Mouse (Mus musculus): ENCODE data around the gene Pde4b. TPM values are rescaled to one million over a fixed set of nuclear protein-coding genes. Genes with fewer than 3 reads are reported as not detected.
A peak's percentile ranks its signal among the peaks of the same experiment; 100 is the strongest.

Gene Pde4b
- polyA plus RNA-seq, 1 experiment from 2014 or later: 6.2 TPM

DNA sequence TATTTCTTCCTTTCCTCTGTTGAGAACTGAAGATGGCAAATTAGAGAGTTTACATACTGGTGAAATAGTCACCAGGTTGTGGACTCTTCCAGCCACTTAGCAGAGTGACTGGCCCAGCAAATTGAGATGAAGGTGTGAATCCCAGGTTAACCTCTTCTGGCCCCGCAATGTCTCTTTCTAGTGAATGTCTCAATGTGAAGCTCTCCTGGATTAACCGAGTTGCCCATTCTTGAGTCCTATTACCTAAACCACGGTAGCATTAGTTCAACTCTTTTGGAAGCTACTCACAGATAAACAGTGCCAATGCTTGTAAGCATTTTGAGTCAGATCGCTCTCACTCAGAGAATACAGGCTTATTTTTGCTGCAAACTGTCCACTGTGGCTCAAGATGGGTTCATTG is 491.7 kb downstream of the Pde4b start:
- no peak overlapping the region for H3K4me3 ChIP-seq
- H3K4me1 ChIP-seq: peaks cover 4% of the 10 kb centered on the region; the same call in 1 of the 2 replicates
- H3K27me3 ChIP-seq (ENCODE audit: low read depth, poor library complexity, severe bottlenecking): no peaks in the 10 kb centered on the region
- no peak for DNase-seq (ENCODE audit: low spot score)
- no peaks in the 10 kb centered on the region for H3K9me3 ChIP-seq (replicated peaks)
- 91% methylated on average over 4 of the region's 4 CpGs for WGBS
- no peak overlapping the region for H3K27ac ChIP-seq
- no peaks in the 10 kb centered on the region for H3K36me3 ChIP-seq

DNA sequence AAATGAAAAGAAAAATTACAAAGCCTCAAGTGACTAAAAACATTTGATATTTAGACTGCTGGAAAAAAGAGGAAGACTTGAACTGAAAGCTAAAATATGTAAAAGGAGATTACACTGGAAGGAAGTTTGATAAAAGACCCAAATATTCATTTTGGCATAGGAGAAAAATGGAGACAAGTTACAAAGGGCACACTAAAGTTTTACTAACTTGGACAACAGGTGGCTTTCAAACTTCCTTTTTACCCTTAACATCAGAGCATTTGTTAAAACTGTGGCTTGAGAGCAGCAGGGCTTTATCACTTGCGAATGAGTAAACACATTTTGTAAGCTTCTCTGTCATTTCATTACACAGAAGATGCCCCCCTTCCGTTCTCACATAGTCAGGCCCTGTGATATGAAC is 492.4 kb downstream of the Pde4b start:
- no peak for DNase-seq (ENCODE audit: low spot score)
- 79% methylated on average over 2 of the region's 2 CpGs for WGBS
- Histone ChIP-seq H3K4me1 (peaks cover 3% of the 10 kb centered on the region), H3K9me3 (replicated peaks) (no peaks in the 10 kb centered on the region), H3K4me3 (no peak overlapping the region), H3K27ac (no peak overlapping the region), H3K36me3 (no peaks in the 10 kb centered on the region), H3K27me3 (ENCODE audit: low read depth, poor library complexity, severe bottlenecking) (no peaks in the 10 kb centered on the region)

DNA sequence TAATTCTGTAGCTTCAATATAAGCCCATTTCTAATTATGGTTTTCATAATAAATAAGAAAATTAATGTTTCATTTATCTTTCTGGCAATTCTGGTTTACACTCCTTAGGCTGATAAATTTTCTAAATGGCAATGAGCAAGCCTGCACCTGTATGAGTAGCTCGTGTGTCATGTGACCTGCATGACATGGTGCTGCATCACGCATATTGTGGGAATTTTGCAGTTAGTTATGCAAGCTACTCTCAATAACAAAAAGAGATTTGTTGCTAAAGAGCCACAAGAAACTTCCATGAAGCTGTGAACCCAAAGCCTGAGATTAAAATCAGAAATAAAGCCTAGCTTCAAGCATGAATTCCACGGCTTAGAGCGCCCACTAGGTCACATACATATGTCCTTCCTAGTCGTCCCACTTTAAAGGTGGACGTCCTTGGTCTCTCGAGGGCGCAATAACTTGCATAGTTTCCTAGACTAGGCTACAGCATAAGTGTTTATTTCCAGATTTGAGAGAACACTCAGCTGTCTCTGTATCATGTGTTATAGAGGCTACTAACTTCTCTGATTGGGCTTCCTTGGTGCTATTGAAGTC is 494.9 kb downstream of the Pde4b start:
- no peaks in the 10 kb centered on the region for H3K36me3 ChIP-seq
- no peak overlapping the region for H3K27ac ChIP-seq
- no peaks in the 10 kb centered on the region for H3K27me3 ChIP-seq (ENCODE audit: low read depth, poor library complexity, severe bottlenecking)
- WGBS: 90% methylated on average over 8 of the region's 8 CpGs
- no peak for DNase-seq (ENCODE audit: low spot score)
- H3K4me1 ChIP-seq: peaks cover 6% of the 10 kb centered on the region
- no peak overlapping the region for H3K4me3 ChIP-seq
- no peaks in the 10 kb centered on the region for H3K9me3 ChIP-seq (replicated peaks)

DNA sequence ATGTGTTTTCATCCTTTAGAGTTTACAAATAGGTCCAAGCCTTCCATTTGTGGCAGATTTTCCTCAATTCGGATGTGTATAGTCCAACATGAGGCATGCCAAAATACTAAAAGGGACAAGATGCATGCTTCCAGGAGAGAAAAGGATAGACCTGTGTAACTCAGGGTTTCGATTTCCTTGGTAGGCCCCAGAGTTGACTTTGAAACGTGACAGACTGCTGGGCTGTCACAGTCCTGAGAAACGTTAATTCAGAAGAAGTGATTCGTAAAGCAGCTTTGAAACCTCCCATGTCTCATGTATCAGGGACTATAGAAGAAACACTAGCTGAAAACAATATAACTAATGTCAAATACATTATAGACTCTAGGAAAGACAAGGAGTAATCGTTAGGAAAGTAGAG is 495.6 kb downstream of the Pde4b start:
- no peaks in the 10 kb centered on the region for H3K27me3 ChIP-seq (ENCODE audit: low read depth, poor library complexity, severe bottlenecking)
- no peaks in the 10 kb centered on the region for H3K9me3 ChIP-seq (replicated peaks)
- H3K36me3 ChIP-seq: no peaks in the 10 kb centered on the region
- no peak overlapping the region for H3K27ac ChIP-seq
- WGBS: 78% methylated on average over 6 of the region's 6 CpGs
- peaks cover 6% of the 10 kb centered on the region for H3K4me1 ChIP-seq
- no peak for DNase-seq (ENCODE audit: low spot score)
- H3K4me3 ChIP-seq: no peak overlapping the region

DNA sequence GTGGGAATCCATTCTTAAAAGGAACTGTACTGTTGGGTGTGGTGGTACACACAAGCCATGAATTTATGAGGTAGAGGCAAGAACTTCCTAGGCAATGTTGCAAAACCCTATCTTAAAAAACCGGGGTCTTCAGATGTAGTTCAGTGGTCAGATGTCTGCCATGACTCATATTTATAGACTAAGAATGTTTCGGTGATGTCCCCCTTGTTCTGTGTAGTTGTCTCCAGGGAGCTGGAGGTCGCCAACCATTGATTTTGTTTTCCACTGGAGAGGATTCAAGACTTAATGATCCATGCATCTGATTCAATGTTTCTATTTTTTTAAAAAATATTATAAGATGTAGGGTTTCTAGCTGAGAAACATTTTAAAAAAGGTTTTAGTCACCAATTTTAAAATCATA is 496.1 kb downstream of the Pde4b start:
- no peak overlapping the region for H3K27ac ChIP-seq

DNA sequence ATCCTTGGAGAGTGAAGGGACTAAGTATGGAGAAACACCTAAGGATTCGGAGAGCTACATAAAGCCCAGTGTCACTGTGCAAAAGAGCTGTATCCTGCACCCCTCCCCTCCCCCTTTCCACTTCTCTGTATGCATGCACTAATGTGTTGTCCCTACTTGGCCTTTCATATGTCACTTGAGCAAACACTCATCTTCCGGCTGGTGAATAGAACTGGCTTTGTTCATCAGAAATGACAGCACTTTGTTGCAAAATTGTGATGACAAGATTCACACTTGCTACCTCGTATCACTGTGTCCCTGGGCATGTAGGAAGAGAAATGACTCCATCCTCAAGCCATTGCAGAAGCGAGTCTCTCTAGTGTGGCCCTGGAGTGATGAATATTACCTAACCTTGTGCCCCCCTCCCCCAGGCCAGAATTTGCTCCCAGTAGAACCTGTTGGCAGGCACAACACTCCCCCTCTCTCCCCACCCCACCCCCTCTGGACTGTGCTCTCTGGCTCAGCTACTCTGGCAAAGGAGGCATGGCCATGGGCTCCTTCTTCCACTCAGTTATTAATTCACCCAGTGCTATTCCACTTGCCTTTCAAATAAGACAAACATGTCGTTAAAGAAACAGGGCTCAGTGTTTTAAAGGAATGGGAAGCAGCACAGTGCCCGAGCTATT is 497.4 kb downstream of the Pde4b start:
- 67% methylated on average over 6 of the region's 6 CpGs for WGBS
- no peaks in the 10 kb centered on the region for H3K9me3 ChIP-seq (replicated peaks)
- H3K36me3 ChIP-seq: no peaks in the 10 kb centered on the region
- no peak for DNase-seq (ENCODE audit: low spot score)
- H3K27me3 ChIP-seq (ENCODE audit: low read depth, poor library complexity, severe bottlenecking): no peaks in the 10 kb centered on the region
- H3K4me3 ChIP-seq: no peak overlapping the region
- no peak overlapping the region for H3K27ac ChIP-seq
- peaks cover 20% of the 10 kb centered on the region for H3K4me1 ChIP-seq

More for the DNA sequence above, 496.1 kb downstream of the Pde4b start:
- Histone ChIP-seq H3K36me3 (no peaks in the 10 kb centered on the region), H3K27me3 (ENCODE audit: low read depth, poor library complexity, severe bottlenecking) (no peaks in the 10 kb centered on the region), H3K4me1 (peaks cover 7% of the 10 kb centered on the region), H3K4me3 (no peak overlapping the region), H3K9me3 (replicated peaks) (no peaks in the 10 kb centered on the region)
- WGBS: 89% methylated on average over 3 of the region's 3 CpGs
- DNase-seq (ENCODE audit: low spot score): no peak

DNA sequence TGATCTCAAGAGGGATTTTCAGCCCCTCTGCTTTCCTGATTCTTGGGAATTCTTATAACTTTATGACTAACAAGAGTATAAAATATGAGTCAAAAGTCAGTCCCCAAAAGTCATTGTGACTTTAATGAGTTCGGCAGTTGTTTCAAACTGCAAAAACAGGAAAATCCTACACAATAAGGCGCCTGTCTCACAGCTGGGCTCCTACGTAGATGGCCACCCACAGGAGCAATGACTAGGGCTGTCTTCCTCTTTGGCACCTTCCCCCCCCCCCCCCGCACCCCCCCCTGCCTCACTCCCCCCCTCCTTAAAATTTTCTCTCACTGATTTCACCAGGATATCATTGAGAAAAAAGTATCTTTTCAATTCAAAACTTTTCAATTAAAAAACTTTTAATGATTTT is 498.2 kb downstream of the Pde4b start:
- Histone ChIP-seq H3K4me1 (peaks cover 22% of the 10 kb centered on the region), H3K9me3 (replicated peaks) (no peaks in the 10 kb centered on the region), H3K4me3 (no peak overlapping the region), H3K27ac (no peak overlapping the region), H3K27me3 (ENCODE audit: low read depth, poor library complexity, severe bottlenecking) (no peaks in the 10 kb centered on the region), H3K36me3 (no peaks in the 10 kb centered on the region)
- 76% methylated on average over 3 of the region's 4 CpGs for WGBS
- no peak for DNase-seq (ENCODE audit: low spot score)

DNA sequence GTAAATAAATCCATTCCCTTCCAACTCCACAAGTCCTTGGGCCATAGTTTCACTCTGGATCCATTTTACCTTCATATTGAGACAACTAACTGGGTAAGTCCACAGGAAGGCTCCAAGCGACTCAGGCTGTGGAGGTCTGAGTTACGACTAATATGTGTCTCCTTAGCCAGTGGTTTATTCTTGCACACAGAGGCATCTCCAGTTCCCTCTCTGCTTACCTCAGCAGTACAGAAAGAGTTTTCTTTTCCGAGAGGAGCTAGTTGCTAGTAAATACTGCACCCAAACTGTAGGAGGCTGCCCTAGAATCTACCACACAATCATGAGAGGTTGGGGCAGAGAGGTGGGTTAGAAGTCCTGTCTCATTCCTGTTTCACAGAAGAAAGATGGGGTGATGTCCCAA is 499.4 kb downstream of the Pde4b start:
- Histone ChIP-seq H3K27ac (no peak overlapping the region), H3K4me1 (peaks cover 22% of the 10 kb centered on the region), H3K4me3 (no peak overlapping the region), H3K9me3 (replicated peaks) (no peaks in the 10 kb centered on the region), H3K36me3 (no peaks in the 10 kb centered on the region), H3K27me3 (ENCODE audit: low read depth, poor library complexity, severe bottlenecking) (no peaks in the 10 kb centered on the region)
- no peak for DNase-seq (ENCODE audit: low spot score)
- WGBS: 91% methylated on average over 3 of the region's 3 CpGs

DNA sequence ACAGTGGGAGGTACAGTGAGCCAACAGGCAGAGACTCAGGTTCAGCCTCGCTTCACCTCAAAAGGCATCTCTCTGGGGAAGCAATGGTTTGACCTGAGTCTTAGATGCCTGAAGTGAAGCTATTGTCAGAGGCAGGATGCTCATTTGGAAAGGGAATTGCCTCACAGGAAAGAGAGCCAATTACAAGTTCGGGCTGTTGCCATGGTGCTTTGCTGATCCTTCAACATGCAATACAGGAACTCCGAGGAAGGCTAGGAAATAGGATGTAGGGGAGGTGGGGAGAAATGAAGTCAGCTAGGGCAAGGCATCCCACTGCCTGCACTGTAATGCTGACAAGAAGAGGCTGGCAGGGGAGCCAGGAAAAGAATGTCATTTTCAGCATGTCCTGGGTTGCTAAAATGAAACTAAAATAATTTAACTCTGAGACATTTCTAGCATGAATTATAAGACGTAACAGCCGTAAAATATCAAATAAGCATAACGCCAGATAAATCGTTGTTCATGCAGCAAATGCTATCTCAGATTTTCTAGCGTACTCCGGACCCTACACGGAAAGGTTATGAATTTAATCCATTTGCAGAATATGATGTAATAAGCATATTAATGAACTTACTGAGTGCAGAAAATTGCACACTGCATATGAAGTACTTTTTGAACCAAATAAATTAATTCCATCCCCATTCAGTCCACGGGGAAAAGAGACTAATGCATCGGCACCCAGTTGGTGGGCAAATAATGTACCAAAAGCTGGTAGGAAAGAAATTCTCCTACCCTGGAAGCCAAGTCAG is 501.5 kb downstream of the Pde4b start:
- H3K4me3 ChIP-seq: 0 out of 2 replicates have a peak overlapping the region, but pooled peaks have one; percentile 29
- no peaks in the 10 kb centered on the region for H3K9me3 ChIP-seq (replicated peaks)
- no peaks in the 10 kb centered on the region for H3K36me3 ChIP-seq
- peaks cover 22% of the 10 kb centered on the region for H3K4me1 ChIP-seq
- no peaks in the 10 kb centered on the region for H3K27me3 ChIP-seq (ENCODE audit: low read depth, poor library complexity, severe bottlenecking)
- H3K27ac ChIP-seq: no peak overlapping the region
- 50% methylated on average over 12 of the region's 12 CpGs for WGBS
- no peak for DNase-seq (ENCODE audit: low spot score)

DNA sequence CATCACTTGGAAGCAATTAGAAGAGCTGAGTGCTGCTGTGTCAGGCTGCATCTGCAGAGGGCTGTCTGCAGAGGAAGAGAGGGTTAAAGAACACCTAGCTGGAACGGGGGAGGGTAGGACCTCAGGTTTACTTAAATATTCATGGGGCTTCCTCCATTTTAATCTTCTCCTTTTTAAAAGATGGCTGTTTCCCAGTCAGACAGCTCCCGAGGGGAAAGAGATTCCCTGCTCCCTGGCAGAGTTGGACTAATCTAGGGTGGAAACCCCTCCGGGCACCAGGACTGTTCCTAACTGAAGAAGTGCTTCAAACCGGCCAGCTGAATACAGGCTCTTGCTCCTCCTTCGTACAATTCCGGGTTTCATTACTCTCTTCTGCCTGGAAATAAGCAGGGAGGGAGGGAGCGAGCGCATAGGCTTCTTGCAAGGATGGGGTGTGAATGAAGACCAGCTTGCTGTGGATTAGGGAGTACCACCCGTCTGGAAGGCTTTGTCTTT is 502.2 kb downstream of the Pde4b start:
- no peak overlapping the region for H3K27ac ChIP-seq
- no peaks in the 10 kb centered on the region for H3K27me3 ChIP-seq (ENCODE audit: low read depth, poor library complexity, severe bottlenecking)
- WGBS: 3% methylated on average over 9 of the region's 9 CpGs
- peaks cover 21% of the 10 kb centered on the region for H3K4me1 ChIP-seq
- no peak for DNase-seq (ENCODE audit: low spot score)
- H3K4me3 ChIP-seq: peak overlapping the region; percentile 29; the same call in 1 of the 2 replicates
- H3K9me3 ChIP-seq (replicated peaks): no peaks in the 10 kb centered on the region
- no peaks in the 10 kb centered on the region for H3K36me3 ChIP-seq

DNA sequence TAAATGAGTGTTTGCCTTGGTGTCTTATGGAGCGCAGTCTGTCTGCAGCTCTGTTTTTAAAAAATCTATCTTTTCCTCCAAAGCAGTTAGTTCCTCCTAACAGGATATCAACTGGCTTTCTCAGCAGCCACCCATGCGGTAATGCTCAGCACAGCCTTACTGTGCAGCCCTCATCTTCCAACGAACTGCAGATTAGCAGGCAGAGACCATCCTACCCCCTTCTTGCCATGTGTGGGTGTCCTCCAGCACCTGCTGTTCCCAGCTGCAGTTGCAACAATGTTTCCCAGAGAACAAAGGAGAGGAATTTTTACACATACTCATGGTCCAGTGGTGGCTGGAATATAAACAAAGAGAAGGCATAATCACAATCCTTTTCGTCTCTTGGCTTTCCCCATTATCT is 504.5 kb downstream of the Pde4b start:
- Histone ChIP-seq H3K9me3 (replicated peaks) (no peaks in the 10 kb centered on the region), H3K36me3 (no peaks in the 10 kb centered on the region), H3K27ac (no peak overlapping the region), H3K27me3 (ENCODE audit: low read depth, poor library complexity, severe bottlenecking) (no peaks in the 10 kb centered on the region), H3K4me3 (no peak overlapping the region), H3K4me1 (peaks cover 16% of the 10 kb centered on the region)
- no peak for DNase-seq (ENCODE audit: low spot score)
- WGBS: 77% methylated on average over 4 of the region's 4 CpGs

DNA sequence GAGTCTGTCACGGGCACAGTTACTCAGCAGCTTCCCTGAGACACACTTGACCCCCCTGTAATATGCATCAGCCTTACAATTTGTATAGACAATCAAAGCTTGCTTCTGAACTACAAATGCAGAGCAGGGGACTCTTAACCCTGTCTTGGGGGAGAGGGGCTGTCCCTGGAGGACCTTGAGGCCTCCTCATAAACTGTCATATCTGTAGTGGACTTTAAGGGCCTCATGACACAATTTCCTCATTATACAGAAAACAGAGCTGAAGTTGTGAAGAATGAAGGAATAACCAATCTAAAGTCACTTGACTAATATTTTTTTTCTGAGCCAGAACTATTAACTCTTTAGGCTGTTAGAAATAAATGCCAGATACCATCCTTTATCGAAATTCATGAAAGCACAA is 505.2 kb downstream of the Pde4b start:
- H3K36me3 ChIP-seq: no peaks in the 10 kb centered on the region
- no peak for DNase-seq (ENCODE audit: low spot score)
- no peak overlapping the region for H3K27ac ChIP-seq
- no peaks in the 10 kb centered on the region for H3K27me3 ChIP-seq (ENCODE audit: low read depth, poor library complexity, severe bottlenecking)
- no peak overlapping the region for H3K4me3 ChIP-seq
- no peaks in the 10 kb centered on the region for H3K9me3 ChIP-seq (replicated peaks)
- WGBS: 86% methylated on average over 2 of the region's 2 CpGs
- H3K4me1 ChIP-seq: peaks cover 16% of the 10 kb centered on the region

DNA sequence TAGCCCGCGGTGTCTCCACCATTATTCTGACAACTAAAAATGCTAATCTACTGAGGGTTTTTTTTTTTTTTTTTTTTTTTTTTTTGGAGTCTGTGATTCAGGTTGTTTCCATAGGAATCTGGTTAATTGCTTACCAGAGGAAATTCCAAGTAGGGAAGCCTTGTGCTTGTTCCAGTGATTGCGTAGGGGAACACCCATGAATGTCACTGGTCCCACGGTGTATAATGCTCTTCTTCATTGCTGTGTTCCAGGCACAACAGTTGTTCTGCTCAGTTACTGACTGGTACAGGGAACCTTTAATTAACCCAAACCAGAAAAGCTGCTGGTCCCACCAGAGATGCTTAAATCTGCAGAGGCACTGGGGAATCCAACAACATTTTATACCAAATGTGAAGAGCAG is 506.3 kb downstream of the Pde4b start:
- 83% methylated on average over 4 of the region's 4 CpGs for WGBS
- no peak overlapping the region for H3K4me3 ChIP-seq
- no peaks in the 10 kb centered on the region for H3K9me3 ChIP-seq (replicated peaks)
- H3K36me3 ChIP-seq: no peaks in the 10 kb centered on the region
- peaks cover 14% of the 10 kb centered on the region for H3K4me1 ChIP-seq
- no peak overlapping the region for H3K27ac ChIP-seq
- DNase-seq (ENCODE audit: low spot score): no peak
- no peaks in the 10 kb centered on the region for H3K27me3 ChIP-seq (ENCODE audit: low read depth, poor library complexity, severe bottlenecking)
